Mouse (Mus musculus) cerebellum, postnatal 36 days (tissue): ENCODE measurements around the gene Olfr214.
"Not testable (repeated sequence)": the region's sequence is repeated elsewhere in the genome, so short reads cannot be mapped to it uniquely, and the experiment has no call there.

Experiments used
- DNase-seq, 2 experiments: peaks; one replicate each; pipeline ENCODE4 v3.0.0; 2021 to 2022; ENCODE audit warnings: mixed read lengths in 2 of 2

Olfr214 gene

DNA sequence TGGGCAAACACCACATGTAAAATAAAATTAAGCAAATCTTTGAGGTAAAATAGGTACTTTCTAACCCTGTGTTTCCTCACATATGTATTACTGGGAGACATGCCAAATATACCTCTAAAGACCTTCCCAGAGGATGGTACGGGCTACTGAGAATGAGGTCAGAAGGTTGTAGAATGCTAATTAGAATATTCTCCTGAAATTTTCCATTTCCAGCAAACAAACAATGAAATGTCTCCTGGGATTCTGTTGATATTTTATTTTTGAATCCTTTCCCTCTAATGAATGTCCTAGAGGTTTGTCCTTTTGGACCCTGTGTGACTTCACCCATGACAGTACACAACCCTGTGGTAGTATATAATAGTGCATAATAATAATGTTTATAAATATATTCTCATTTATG is at the start of gene Olfr214:
Gene Olfr214 (plus strand): TSS at position 301 of the 400 bp plus-strand sequence.
- no peak for DNase-seq

DNA sequence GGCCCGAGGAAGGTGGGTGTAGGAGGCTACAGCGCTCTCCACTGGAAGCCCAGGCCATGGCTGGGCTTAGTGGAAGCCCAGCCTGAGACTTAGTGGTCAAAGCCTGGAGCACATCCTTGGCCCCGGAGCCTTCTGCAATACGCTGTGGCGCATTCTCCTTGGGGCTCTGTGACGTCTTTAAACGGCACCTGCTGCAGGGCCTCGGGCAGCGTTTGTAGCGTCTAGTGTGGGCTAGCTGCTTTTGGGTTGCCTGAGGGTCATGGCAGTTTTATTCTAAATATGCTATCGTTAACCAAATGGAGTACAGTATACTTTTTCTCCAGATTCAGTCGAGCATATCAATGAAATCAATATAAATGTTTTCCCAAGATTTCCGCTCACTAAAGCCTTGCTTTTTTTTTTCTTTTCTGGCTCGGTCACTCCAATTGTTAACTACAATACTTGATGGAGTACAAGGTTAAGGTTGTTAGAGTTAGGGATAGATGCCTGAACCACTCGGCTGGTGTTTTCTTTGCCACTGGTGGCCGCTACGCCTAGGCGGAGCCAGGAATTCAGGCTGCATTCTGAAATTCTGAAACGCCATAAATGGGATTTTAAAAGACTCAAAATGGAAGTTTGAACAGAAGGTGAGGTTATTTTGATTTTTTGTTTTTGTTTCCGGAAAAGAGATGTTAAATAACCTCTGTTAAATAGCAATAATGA is 47.6 kb upstream of the Olfr214 start, which contains the start of gene Olfr212:
Gene Olfr212 (plus strand): TSS at position 215 of the 702 bp plus-strand sequence.
- not testable (repeated sequence) for DNase-seq

DNA sequence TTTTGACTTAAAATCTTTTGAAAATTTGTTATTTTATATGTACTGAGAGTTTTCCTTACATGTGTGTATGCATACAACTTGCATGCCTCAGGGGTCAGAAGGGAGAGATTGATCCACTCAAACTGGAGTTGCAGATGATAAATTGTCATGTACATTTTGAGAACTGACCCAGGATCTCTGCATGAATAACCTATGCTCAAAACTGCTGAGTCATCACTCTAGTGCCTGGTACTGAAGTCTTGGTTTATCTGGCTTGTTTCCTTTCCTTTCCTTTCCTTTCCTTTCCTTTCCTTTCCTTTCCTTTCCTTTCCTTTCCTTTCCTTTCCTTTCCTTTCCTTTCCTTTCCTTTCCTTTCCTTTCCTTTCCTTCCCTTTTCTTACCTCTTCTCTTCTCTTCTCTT is 39.2 kb upstream of the Olfr214 start:
- DNase-seq, result no peak

DNA sequence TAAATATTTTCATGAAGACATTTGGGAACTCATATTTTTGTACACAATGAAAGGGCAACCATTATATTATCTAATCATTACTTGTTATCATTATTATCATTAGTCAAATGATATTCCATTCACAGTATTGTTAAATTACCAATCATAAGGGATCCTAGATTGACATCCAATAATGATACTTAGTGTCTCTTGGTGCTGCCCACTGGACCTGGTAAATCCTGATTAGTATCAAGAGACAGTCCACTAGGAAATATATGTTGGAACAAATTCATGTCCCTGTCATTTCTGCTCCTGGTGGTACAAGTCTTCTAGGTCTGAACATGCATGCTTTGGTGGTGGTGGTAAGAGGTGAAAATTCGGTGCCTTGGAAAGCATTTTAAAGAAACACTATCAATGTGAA is 15.9 kb upstream of the Olfr214 start, which contains the start of gene Olfr213:
Gene Olfr213 (plus strand): TSS at position 301 of the 400 bp plus-strand sequence.
- no peak for DNase-seq

DNA sequence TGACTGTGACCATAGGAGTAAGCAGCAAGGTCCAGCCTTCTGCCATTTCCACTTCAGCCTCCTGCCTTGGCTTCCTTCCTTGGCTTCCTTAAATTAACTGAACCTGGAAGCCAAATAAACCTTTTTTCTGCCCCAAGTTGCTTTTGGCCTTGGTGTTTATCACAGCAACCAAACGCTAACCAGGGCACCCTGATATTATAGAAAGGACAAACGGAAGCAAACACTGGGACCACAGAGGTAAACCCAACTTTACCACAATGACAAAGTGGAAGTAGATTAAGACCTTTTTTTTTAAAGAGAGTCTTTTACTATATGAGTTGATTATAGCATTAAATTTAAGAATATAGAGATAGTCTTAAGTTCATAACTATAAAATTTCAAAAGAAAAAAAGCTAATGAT is 11.5 kb upstream of the Olfr214 start:
- no peak for DNase-seq

DNA sequence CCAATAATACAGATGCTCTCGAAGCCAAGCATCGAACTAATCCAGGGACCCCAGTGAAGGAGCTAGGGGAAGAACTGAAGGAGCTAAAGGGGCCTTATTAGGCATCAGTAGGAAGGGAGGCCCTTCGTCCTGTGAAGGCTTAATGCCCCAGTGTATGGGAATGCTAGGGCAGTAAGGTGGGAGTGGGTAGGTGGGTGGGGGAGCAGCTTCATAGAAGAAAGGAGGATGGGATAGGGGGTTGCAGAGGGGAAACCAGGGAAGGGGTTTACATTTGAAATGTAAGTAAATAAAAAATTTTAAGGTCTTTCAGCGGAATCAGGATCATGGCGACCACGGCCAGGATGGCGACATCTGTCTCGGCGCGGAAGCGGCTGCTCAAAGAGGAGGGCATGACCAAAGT is 3.2 kb upstream of the Olfr214 start, which contains the start of gene Gm5580:
Gene Gm5580 (plus strand): TSS at position 301 of the 400 bp plus-strand sequence.
- DNase-seq, result not testable (repeated sequence)

DNA sequence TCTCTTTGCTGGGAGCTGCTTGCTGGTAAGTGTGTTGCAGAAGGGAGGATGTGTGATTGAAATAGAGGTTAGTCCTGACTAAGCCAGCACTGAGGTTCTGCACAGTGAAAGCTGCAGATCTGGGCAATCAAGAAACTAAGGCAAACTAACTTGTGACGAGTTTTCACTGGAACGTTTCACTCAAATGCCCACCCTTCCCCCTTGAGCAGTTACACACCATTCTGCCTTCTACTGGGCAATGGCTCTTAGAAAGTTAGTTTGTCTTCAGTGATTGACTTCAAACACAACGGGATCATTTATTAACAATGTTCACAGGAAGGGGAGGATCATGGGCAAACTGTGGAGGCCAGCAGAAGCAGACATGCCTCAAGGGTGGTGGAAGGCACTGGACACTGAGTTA is 917 bp downstream of the Olfr214 start:
- no peak for DNase-seq

DNA sequence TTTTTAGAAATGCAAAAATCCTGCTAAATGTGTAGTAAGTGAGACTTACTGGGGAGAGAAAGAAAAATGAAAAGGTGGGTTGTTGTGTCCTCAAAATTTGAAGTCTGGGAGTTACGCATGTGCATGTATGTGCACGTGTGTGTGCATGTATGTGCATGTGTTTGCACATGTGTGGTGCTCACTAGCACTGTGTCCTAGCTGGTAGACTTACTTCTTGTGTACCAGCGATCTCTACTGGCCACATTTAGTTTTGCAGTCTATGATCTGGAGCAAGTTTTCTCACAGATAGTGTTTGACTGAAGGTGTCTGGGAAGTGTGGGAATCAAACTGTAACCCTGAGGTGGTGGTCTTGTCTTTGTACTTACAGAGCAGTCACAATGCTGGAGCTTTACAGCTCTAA is 15.8 kb downstream of the Olfr214 start:
- peak in 1 of 2 experiments; percentile 43 for DNase-seq

DNA sequence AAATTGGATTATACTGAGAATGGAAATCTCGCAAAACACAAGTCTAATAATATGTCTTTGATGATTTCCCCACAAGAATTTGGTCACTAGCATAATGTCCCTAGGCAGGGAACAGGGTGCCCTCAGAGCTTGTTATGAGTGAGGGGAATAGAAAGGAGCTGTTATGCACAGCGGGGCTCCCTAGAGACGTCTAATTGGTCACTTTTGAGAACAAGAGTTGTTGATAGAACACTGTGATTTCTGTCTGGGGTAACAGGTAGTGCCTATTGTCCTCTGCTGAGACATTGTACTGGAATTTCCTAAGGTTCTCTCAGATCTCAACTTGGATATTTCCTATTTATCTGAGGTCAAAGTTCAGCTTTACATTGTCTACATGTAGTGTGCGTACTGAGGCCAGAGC is 30.1 kb downstream of the Olfr214 start, which contains the start of gene Olfr215:
Gene Olfr215 (minus strand): TSS at position 101 of the 400 bp plus-strand sequence.
- no peak for DNase-seq

DNA sequence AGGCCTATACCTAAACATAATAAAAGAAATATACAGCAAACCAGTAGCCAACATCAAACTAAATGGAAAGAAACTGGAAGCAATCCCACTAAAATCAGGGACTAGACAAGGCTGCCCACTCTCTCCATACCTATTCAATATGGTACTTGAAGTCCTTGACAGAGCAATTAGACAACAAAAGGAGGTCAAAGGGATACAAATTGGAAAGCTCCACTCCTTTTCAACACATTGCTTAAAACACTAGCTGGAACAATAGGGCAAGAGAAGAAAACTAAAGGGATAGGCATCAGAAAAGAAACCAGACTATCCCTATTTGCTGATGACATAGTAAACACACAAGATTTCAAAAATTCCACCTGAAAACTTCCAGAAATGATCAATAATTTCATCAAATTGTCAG is 46.9 kb downstream of the Olfr214 start:
- not testable (repeated sequence) for DNase-seq

DNA sequence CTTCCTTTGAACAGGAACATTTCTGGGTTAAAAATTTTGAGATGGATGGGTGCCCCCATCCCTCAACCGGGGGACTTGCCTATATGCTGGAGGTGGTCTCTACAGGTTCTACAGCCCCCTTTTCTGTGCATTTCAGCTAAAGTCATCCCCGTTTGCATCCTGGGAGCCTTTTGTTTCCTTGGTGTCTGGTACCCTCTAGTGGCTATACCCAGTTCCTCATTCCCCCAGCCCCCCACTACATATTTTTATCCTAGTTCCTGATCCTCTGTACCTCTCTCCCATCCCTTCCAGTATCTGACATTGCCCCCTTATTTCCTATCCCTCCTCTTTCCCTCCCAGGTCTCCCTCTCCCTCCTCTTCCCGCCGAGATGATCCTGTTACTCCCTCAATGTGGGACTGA is 53.2 kb downstream of the Olfr214 start:
- no peak for DNase-seq
